Mouse (Mus musculus) adrenal gland, postnatal 10 days (tissue): ENCODE results near the gene Pctp. TPM values are rescaled to one million over a fixed set of nuclear protein-coding genes. Genes with fewer than 3 reads are reported as not detected.

Experiments used
- DNase-seq: peaks from one replicate; pipeline ENCODE4 v3.0.0; 2021; ENCODE audit warnings: mixed read lengths
- total RNA-seq, 2 experiments: library from RNA; stranded (reverse); gene quantifications; 2 replicates each; pipeline ENCODE4 v1.2.3; 2021

The Pctp gene
- total RNA-seq, 2 experiments from 2014 or later, result 11.7 to 11.9 TPM

DNA sequence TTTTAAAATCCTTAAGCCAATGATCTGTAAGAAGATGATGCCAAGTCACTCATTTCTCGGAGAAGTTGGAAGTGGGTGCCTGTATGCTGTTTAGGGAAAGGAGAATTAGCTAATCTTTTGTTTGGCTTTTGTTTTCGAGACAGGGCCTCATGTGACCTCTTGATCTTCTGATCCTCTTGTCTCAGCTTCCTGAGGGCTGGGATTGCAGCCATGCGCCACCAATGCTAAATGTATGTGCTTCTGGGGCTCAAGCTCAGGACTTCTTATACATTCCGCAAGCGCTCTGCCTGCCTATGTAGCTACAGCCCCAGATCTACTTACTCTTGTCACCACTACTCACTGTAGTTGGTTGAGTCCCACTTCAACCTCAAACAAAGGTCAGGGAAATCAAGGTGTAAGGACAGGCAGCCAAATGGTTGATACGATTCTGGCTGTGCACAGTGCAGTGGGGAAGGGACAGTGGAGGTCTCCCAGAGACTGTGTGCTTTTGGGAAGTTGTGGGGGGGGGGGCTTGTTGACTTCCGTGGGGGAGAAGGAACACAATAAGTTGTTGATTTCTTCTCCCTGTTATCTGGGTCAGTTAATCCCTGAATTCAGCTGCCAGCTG, 24.8 kb downstream of the Pctp start:
- no peak for DNase-seq

DNA sequence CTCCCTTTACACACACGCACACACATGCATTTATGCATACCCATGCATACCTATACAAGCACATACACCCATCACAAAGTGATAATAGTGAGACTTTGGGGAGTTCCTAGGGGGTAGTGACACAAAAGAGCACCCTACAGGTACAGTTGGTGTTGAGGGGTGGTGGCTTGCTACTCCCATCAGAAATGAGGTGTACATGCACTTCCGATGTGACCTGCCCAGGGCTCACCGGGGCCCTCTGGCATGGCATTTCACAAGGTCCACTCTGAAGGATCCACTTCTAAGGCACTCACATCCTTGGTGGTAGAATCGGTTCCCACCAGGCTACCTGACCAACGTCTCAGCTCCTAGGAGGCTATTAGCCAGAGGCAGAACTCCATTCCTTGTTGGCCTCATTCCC, 26.3 kb downstream of the Pctp start:
- DNase-seq, result no peak

DNA sequence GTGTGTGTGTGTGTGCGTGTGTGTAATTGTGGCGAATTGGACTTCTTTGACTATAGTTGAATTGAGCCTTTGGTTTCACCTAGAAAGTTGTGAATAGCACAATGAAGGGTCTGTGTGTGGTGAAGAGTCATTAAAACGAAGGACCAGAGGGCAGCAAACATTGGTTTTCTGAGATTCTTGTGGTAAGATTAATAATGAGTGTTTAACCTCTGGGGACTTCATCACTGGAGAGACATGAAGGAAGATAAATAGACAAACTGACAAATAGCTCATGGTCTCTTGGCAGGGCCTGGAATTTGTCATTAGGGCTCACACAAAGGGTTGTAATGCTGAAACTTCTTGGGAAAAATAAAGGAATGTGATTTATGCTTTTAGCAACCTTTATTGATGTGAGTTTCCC, 31.4 kb downstream of the Pctp start:
- no peak for DNase-seq

GRCm38 (mm10) chr11:89970726-89971125, 32.0 kb downstream of the Pctp start:
- no peak for DNase-seq

DNA sequence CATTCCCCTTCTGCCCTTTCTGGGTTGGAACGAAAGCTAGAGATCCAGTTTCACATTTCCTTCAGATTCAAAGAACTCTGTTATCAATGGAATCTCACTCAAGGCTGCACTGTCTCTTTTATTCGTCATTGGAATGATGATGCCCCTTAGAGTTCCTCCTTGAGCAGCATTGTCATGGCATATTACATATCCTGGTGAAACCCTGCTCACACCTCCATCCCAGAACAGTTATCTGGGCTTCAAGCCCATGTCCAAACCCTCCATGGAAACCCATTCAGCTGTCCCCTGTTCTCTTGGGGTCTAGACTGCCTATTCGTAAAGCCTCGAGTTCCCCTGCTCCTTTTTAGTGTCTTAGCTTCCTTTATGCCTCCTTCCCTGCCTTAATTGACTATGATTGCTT, 33.6 kb downstream of the Pctp start:
- no peak for DNase-seq

- DNase-seq, result no peak
Observed at GRCm38 (mm10) chr11:89950691-89951270, 51.9 kb downstream of the Pctp start.

DNA sequence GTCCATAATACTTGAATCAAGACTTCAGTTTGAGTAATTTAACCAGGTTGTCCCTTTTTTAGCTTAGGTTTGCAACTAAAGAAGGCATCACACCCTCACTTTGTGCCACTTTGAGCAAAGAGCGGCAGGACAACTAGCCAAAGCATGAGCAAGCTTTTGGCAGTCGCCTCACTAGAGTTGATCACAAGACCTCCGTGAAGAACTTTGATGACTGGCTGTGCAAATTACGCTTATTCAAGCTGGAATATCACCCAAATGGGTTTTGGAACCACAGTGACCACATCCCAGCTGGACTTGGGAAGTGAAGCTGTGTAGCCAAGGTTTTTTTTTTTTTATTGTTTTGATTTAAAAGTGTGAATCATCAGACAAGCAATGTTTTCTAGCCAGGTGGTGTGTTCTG, 54.9 kb downstream of the Pctp start:
- peak; percentile 24 for DNase-seq

- no peak for DNase-seq
Observed at GRCm38 (mm10) chr11:89945159-89945558, 57.5 kb downstream of the Pctp start.

- DNase-seq, result no peak
Observed at GRCm38 (mm10) chr11:89937241-89937640, 65.5 kb downstream of the Pctp start.

Other genes with a start within 250 kb of the Pctp start
- under 1 TPM; 0.36 to 0.48 TPM for gene Ankfn1, start 225.2 kb downstream of the Pctp start, total RNA-seq
- gene Tmem100, start 27.5 kb upstream of the Pctp start, total RNA-seq, result 1 to 10 TPM; 7.8 to 9.5 TPM
- gene Gm45716, start 184.8 kb upstream of the Pctp start, total RNA-seq, result 1 to 10 TPM; 3.9 to 5.2 TPM
- 10 to 100 TPM; 69.2 to 89.2 TPM for gene Mmd, start 246.6 kb upstream of the Pctp start, total RNA-seq